Mouse (Mus musculus) myocyte (in vitro differentiated cells): ENCODE measurements around the gene Elp6.

Experiments
- CEBPB ChIP-seq: IDR thresholded peaks from 2 replicates; pipeline ENCODE4 v1.6.1; 2011; ENCODE audit warnings: mild to moderate bottlenecking, moderate library complexity; ENCODE audit not compliant: poor library complexity, insufficient read depth, severe bottlenecking
- E2F4 ChIP-seq: IDR thresholded peaks from one replicate; pipeline ENCODE4 v1.6.1; 2011; ENCODE audit warnings: mild to moderate bottlenecking, control low read depth, moderate library complexity; ENCODE audit not compliant: insufficient read depth
- MAX ChIP-seq: IDR thresholded peaks from one replicate; pipeline ENCODE4 v1.6.1; 2011; ENCODE audit warnings: low read depth, mild to moderate bottlenecking, control low read depth
- MYOD1 ChIP-seq, 3 experiments: IDR thresholded peaks; one replicate each; pipeline ENCODE4 v1.6.1; 2011; ENCODE audit warnings: control low read depth in 2 of 3, low read depth in 2 of 3, mild to moderate bottlenecking in 2 of 3, moderate library complexity in 1 of 3; ENCODE audit not compliant: insufficient read length in 2 of 3, control insufficient read depth in 1 of 3
- MYOG ChIP-seq, 3 experiments: IDR thresholded peaks; one replicate each; pipeline ENCODE4 v1.6.1; 2011; ENCODE audit warnings: control low read depth in 2 of 3, low read depth in 2 of 3, mild to moderate bottlenecking in 2 of 3; ENCODE audit not compliant: insufficient read length in 2 of 3, control insufficient read depth in 1 of 3, insufficient read depth in 1 of 3
- POLR2A ChIP-seq: IDR thresholded peaks from one replicate; pipeline ENCODE4 v1.6.1; 2011; ENCODE audit warnings: low read depth, mild to moderate bottlenecking, control low read depth, moderate library complexity; ENCODE audit not compliant: insufficient read length
- POLR2AphosphoS2 ChIP-seq: IDR thresholded peaks from one replicate; pipeline ENCODE4 v1.6.1; 2011; ENCODE audit warnings: low read depth, control low read depth; ENCODE audit not compliant: insufficient read length
- TCF12 ChIP-seq: IDR thresholded peaks from one replicate; pipeline ENCODE4 v1.6.1; 2011; ENCODE audit warnings: mild to moderate bottlenecking, control low read depth; ENCODE audit not compliant: poor library complexity, insufficient read depth, severe bottlenecking
- TCF3 ChIP-seq: IDR thresholded peaks from one replicate; pipeline ENCODE4 v1.6.1; 2011; ENCODE audit warnings: low read depth, control low read depth; ENCODE audit not compliant: insufficient read length
- USF1 ChIP-seq: IDR thresholded peaks from one replicate; pipeline ENCODE4 v1.6.1; 2011; ENCODE audit warnings: low read depth, mild to moderate bottlenecking, control low read depth, moderate library complexity

DNA sequence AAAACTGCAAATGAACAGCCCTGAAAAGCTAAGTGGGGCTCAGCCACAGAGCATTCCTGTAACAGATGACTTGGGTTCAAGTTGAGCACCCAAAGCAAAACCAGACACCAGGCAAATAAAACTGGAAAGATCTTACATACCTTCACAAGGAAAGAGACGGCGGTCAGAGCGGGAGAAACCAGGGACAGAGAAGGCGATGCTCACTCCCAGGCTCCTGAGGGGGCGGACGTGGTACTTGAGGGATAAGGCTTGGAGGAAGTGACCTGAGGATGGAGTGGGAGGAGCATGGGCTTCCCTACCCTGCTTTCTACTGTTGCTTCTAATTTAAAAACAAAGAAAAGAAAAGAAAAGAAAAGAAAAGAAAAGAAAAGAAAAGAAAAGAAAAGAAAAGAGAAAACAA lies 25.4 kb downstream of the Elp6 start:
- TF ChIP-seq E2F4 (no peak), POLR2AphosphoS2 (no peak), CEBPB (no peak), MYOG (IDR thresholded peaks at IDR 0.05; ENCODE audit: control insufficient read depth in 1 of 3, insufficient read depth in 1 of 3, insufficient read length in 2 of 3, low read depth in 2 of 3) (no peak), POLR2A (no peak), MAX (no peak), MYOD1 (IDR thresholded peaks at IDR 0.05; ENCODE audit: control insufficient read depth in 1 of 3, insufficient read length in 2 of 3, low read depth in 2 of 3) (no peak), TCF12 (no peak), TCF3 (no peak), USF1 (no peak)
